Mouse (Mus musculus) layer of hippocampus, postnatal 10 days (tissue): ENCODE results near the gene Tgm2. TPM values are rescaled to one million over a fixed set of nuclear protein-coding genes. Genes with fewer than 3 reads are reported as not detected.

Source experiments
- DNase-seq, 2 experiments: peaks; one replicate each; pipeline ENCODE4 v3.0.0; 2021; ENCODE audit warnings: low spot score in 2 of 2
- total RNA-seq, 2 experiments: library from RNA; stranded (reverse); gene quantifications; 2 replicates each; pipeline ENCODE4 v1.2.3; 2021

Gene Tgm2
- total RNA-seq, 2 experiments from 2014 or later: 5.7 to 6.8 TPM

- no peak for DNase-seq
Measured at GRCm38 (mm10) chr2:158167496-158168205, 21.4 kb upstream of the Tgm2 start.

GRCm38 (mm10) chr2:158166628-158167027 is 20.4 kb upstream of the Tgm2 start:
- DNase-seq: no peak

GRCm38 (mm10) chr2:158165776-158166175 is 19.5 kb upstream of the Tgm2 start:
- DNase-seq: no peak

GRCm38 (mm10) chr2:158163034-158163433 is 16.8 kb upstream of the Tgm2 start:
- no peak for DNase-seq

GRCm38 (mm10) chr2:158161761-158162160 is 15.5 kb upstream of the Tgm2 start:
- no peak for DNase-seq

- DNase-seq: no peak
Measured at GRCm38 (mm10) chr2:158159376-158160235, 13.4 kb upstream of the Tgm2 start.

- no peak for DNase-seq
Measured at GRCm38 (mm10) chr2:158157654-158158053, 11.4 kb upstream of the Tgm2 start.

GRCm38 (mm10) chr2:158156487-158156886 is 10.3 kb upstream of the Tgm2 start:
- no peak for DNase-seq

- DNase-seq: no peak
Measured at GRCm38 (mm10) chr2:158155615-158156014, 9.4 kb upstream of the Tgm2 start.

GRCm38 (mm10) chr2:158155101-158155500 is 8.9 kb upstream of the Tgm2 start:
- DNase-seq: no peak

GRCm38 (mm10) chr2:158154641-158155040 is 8.4 kb upstream of the Tgm2 start:
- DNase-seq: no peak

- no peak for DNase-seq
Measured at GRCm38 (mm10) chr2:158153728-158154343, 7.6 kb upstream of the Tgm2 start.

- DNase-seq: no peak
Measured at GRCm38 (mm10) chr2:158152685-158153309, 6.6 kb upstream of the Tgm2 start.

GRCm38 (mm10) chr2:158151077-158151476 is 4.8 kb upstream of the Tgm2 start:
- DNase-seq: no peak

GRCm38 (mm10) chr2:158146971-158147370 is 735 bp upstream of the Tgm2 start:
- no peak for DNase-seq

GRCm38 (mm10) chr2:158145528-158146065 is 639 bp downstream of the Tgm2 start:
- DNase-seq: no peak

- no peak for DNase-seq
Measured at GRCm38 (mm10) chr2:158144750-158145527, 1.3 kb downstream of the Tgm2 start.

- no peak for DNase-seq
Measured at GRCm38 (mm10) chr2:158144263-158144662, 2.0 kb downstream of the Tgm2 start.

- no peak for DNase-seq
Measured at GRCm38 (mm10) chr2:158143816-158144215, 2.4 kb downstream of the Tgm2 start.

GRCm38 (mm10) chr2:158142981-158143380 is 3.3 kb downstream of the Tgm2 start:
- DNase-seq: no peak
